Mouse (Mus musculus): ENCODE data around the gene Tlr8. TPM values are rescaled to one million over a fixed set of nuclear protein-coding genes. Genes with fewer than 3 reads are reported as not detected.

Gene Tlr8
- polyA plus RNA-seq, 1 experiment from 2014 or later: 0.26 TPM

DNA sequence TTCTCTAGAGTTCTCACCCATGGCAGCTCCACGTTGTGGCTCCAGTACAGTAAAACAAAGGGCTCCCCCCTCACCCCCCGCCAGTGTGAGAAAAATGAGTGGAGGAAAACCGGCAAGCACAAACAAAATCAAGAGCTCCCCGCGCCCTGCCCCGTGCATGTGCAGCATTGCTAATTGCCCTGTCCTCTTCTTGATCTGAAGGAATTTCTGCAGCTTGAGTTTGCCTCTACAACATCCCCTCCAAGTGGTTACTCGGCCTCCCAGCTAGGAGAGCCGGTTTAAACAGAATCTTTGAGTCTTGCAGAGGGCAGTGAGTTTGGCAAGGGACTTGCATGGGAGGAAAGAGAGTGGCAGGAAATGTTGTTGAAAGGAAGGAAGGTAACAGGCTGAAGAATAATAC is 51.4 kb downstream of the Tlr8 start:
- Histone ChIP-seq H3K27me3 (ENCODE audit: insufficient read depth, low read length) (no peaks in the 10 kb centered on the region), H3K4me3 (replicated peaks; ENCODE audit: low read depth, low read length) (no peak overlapping the region), H3K27ac (no peak overlapping the region), H3K4me2 (ENCODE audit: low read length) (no peak overlapping the region), H3K9me3 (replicated peaks; ENCODE audit: low read length) (no peaks in the 10 kb centered on the region), H3K9ac (ENCODE audit: low read depth, low read length) (no peak overlapping the region), H3K36me3 (ENCODE audit: insufficient read depth, low read length) (no peaks in the 10 kb centered on the region), H3K4me1 (replicated peaks; ENCODE audit: insufficient read depth, low read length) (no peaks in the 10 kb centered on the region)
- peak; percentile 77 for DNase-seq (ENCODE audit: low spot score)
- 24% methylated on average over 8 of the region's 8 CpGs for WGBS
- ATAC-seq (replicated peaks; ENCODE audit: low FRiP score, low read depth): peak; percentile 57
- TF ChIP-seq CTCF (IDR thresholded peaks at IDR 0.05; ENCODE audit: low read depth): peak; percentile 71

DNA sequence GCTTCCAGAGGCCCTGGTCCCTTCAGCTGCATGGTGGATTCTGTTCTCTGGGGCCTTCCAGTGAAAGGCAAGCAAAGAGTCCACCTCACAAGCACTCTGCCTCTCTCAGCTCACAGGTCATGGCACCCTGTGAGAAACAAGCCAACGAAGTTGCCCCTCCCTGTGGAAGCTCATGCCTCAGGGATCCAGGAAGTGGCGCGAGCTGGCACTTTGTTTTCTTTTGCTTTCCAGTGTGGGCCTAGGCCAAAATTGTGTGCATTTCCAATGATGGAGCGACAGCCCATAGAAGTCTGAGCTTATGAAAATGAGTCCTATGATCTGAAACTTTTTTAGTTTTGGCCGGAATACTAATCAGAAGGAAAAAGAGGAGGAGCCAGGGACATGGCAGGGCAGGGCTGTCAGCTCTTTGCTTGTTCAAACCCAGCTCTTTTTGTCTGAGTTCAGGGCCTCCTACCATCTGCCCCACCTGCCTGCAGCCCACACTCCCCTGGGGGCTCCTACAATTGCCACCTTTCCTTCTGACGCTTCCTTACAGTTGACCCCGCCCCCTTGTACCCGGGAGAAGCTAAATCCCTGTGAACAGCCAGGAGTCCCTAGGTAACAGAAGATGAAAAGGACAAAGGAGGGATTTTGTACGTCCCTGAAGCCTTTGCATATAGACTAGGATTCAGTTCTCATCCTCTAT is 52.1 kb downstream of the Tlr8 start:
- H3K27me3 ChIP-seq (ENCODE audit: insufficient read depth, low read length): no peaks in the 10 kb centered on the region
- H3K4me2 ChIP-seq (ENCODE audit: low read length): no peak overlapping the region
- H3K36me3 ChIP-seq (ENCODE audit: insufficient read depth, low read length): no peaks in the 10 kb centered on the region
- TF ChIP-seq CTCF (IDR thresholded peaks at IDR 0.05; ENCODE audit: low read depth): no peak
- H3K4me1 ChIP-seq (replicated peaks; ENCODE audit: insufficient read depth, low read length): no peaks in the 10 kb centered on the region
- no peak overlapping the region for H3K9ac ChIP-seq (ENCODE audit: low read depth, low read length)
- no peak overlapping the region for H3K4me3 ChIP-seq (replicated peaks; ENCODE audit: low read depth, low read length)
- H3K9me3 ChIP-seq (replicated peaks; ENCODE audit: low read length): no peaks in the 10 kb centered on the region
- WGBS: 59% methylated on average over 9 of the region's 9 CpGs
- ATAC-seq (replicated peaks; ENCODE audit: low FRiP score, low read depth) (no peak), DNase-seq (ENCODE audit: low spot score) (no peak)
- H3K27ac ChIP-seq: no peak overlapping the region

GRCm38 (mm10) chrX:167210319-167210728 is 53.8 kb downstream of the Tlr8 start:
- H3K36me3 ChIP-seq (ENCODE audit: insufficient read depth, low read length): no peaks in the 10 kb centered on the region
- no peak overlapping the region for H3K27ac ChIP-seq
- DNase-seq (ENCODE audit: low spot score) (no peak), ATAC-seq (replicated peaks; ENCODE audit: low FRiP score, low read depth) (no peak; the same call in 1 of the 2 replicates)
- no peak overlapping the region for H3K9ac ChIP-seq (ENCODE audit: low read depth, low read length)
- H3K4me1 ChIP-seq (replicated peaks; ENCODE audit: insufficient read depth, low read length): no peaks in the 10 kb centered on the region
- TF ChIP-seq CTCF (IDR thresholded peaks at IDR 0.05; ENCODE audit: low read depth): no peak
- H3K4me2 ChIP-seq (ENCODE audit: low read length): peak overlapping the region; percentile 51
- no peaks in the 10 kb centered on the region for H3K9me3 ChIP-seq (replicated peaks; ENCODE audit: low read length)
- 0 out of 2 replicates have a peak overlapping the region, but pooled peaks have one; percentile 58 for H3K4me3 ChIP-seq (replicated peaks; ENCODE audit: low read depth, low read length)
- H3K27me3 ChIP-seq (ENCODE audit: insufficient read depth, low read length): no peaks in the 10 kb centered on the region
- 44% methylated on average over 6 of the region's 6 CpGs for WGBS

GRCm38 (mm10) chrX:167209828-167210227 is 54.3 kb downstream of the Tlr8 start:
- peak overlapping the region; percentile 51 for H3K4me2 ChIP-seq (ENCODE audit: low read length)
- ATAC-seq (replicated peaks; ENCODE audit: low FRiP score, low read depth) (no peak), DNase-seq (ENCODE audit: low spot score) (no peak)
- no peaks in the 10 kb centered on the region for H3K36me3 ChIP-seq (ENCODE audit: insufficient read depth, low read length)
- H3K4me1 ChIP-seq (replicated peaks; ENCODE audit: insufficient read depth, low read length): no peaks in the 10 kb centered on the region
- no peaks in the 10 kb centered on the region for H3K9me3 ChIP-seq (replicated peaks; ENCODE audit: low read length)
- peak overlapping the region; percentile 58; the same call in 1 of the 2 replicates for H3K4me3 ChIP-seq (replicated peaks; ENCODE audit: low read depth, low read length)
- WGBS: 68% methylated on average over 8 of the region's 8 CpGs
- peak overlapping the region; percentile 28; the same call in 1 of the 2 replicates for H3K27ac ChIP-seq
- no peak for TF ChIP-seq CTCF (IDR thresholded peaks at IDR 0.05; ENCODE audit: low read depth)
- H3K27me3 ChIP-seq (ENCODE audit: insufficient read depth, low read length): no peaks in the 10 kb centered on the region
- 0 out of 2 replicates have a peak overlapping the region, but pooled peaks have one; percentile 49 for H3K9ac ChIP-seq (ENCODE audit: low read depth, low read length)

GRCm38 (mm10) chrX:167208978-167209754 is 55.0 kb downstream of the Tlr8 start, which contains the start of gene Tmsb4x:
Gene Tmsb4x (minus strand): TSS chrX:167209315.
- H3K4me1 ChIP-seq (replicated peaks; ENCODE audit: insufficient read depth, low read length): no peaks in the 10 kb centered on the region
- H3K27me3 ChIP-seq (ENCODE audit: insufficient read depth, low read length): no peaks in the 10 kb centered on the region
- peak within 1 kb of the TSS; percentile 51 for H3K4me2 ChIP-seq (ENCODE audit: low read length)
- peak within 1 kb of the TSS; percentile 58 for H3K4me3 ChIP-seq (replicated peaks; ENCODE audit: low read depth, low read length)
- H3K27ac ChIP-seq: peak within 1 kb of the TSS; percentile 84
- no peaks in the 10 kb centered on the region for H3K9me3 ChIP-seq (replicated peaks; ENCODE audit: low read length)
- H3K36me3 ChIP-seq (ENCODE audit: insufficient read depth, low read length): no peaks in the 10 kb centered on the region
- no peak for TF ChIP-seq CTCF (IDR thresholded peaks at IDR 0.05; ENCODE audit: low read depth)
- peak; percentile 81 for ATAC-seq (replicated peaks; ENCODE audit: low FRiP score, low read depth)
- peak; percentile 82 for DNase-seq (ENCODE audit: low spot score)
- 35% methylated on average over 39 of the region's 39 CpGs for WGBS
- H3K9ac ChIP-seq (ENCODE audit: low read depth, low read length): peak within 1 kb of the TSS; percentile 71

GRCm38 (mm10) chrX:167208506-167208820 is 55.7 kb downstream of the Tlr8 start:
- no peak for TF ChIP-seq CTCF (IDR thresholded peaks at IDR 0.05; ENCODE audit: low read depth)
- ATAC-seq (replicated peaks; ENCODE audit: low FRiP score, low read depth) (no peak), DNase-seq (ENCODE audit: low spot score) (peak; percentile 53)
- Histone ChIP-seq H3K4me2 (ENCODE audit: low read length) (peak overlapping the region; percentile 51), H3K9ac (ENCODE audit: low read depth, low read length) (peak overlapping the region; percentile 71), H3K4me1 (replicated peaks; ENCODE audit: insufficient read depth, low read length) (no peaks in the 10 kb centered on the region), H3K27ac (peak overlapping the region; percentile 84), H3K4me3 (replicated peaks; ENCODE audit: low read depth, low read length) (peak overlapping the region; percentile 58), H3K36me3 (ENCODE audit: insufficient read depth, low read length) (no peaks in the 10 kb centered on the region), H3K27me3 (ENCODE audit: insufficient read depth, low read length) (no peaks in the 10 kb centered on the region), H3K9me3 (replicated peaks; ENCODE audit: low read length) (no peaks in the 10 kb centered on the region)
- 22% methylated on average over 16 of the region's 16 CpGs for WGBS
